Mouse (Mus musculus) left cerebral cortex, postnatal 36 days (tissue): Measurements from ENCODE around the gene Ptpru. TPM values are rescaled to one million over a fixed set of nuclear protein-coding genes. Genes with fewer than 3 reads are reported as not detected.

Source experiments
- DNase-seq, 2 experiments: peaks; one replicate each; pipeline ENCODE4 v3.0.0; 2021 to 2022; ENCODE audit warnings: low spot score in 2 of 2, mixed read lengths in 1 of 2
- intact Hi-C: fragments of 180-260 bp; cut with DNase I; formaldehyde crosslinking; loops from one replicate; pipeline ENCODE4 v1.15.1; 2025
- total RNA-seq, 2 experiments: library from RNA; stranded (reverse); gene quantifications; 2 replicates each; pipeline ENCODE4 v1.2.3; 2021

Ptpru gene
- 10 to 100 TPM; 44.6 to 57.4 TPM for total RNA-seq

- DNase-seq, result peak; percentile 89
- intact Hi-C loops, result loop anchor here (1.0 to 10.0 kb wide), 6 partner anchors 56 to 878 kb away; no protein-coding TSS in a partner anchor
Measured at GRCm38 (mm10) chr4:131837872-131838524, at the start of gene Ptpru. TSS of gene Ptpru (minus strand) at chr4:131838288.

GRCm38 (mm10) chr4:131885376-131885775, 47.3 kb upstream of the Ptpru start:
- intact Hi-C loops, result no loop called here

GRCm38 (mm10) chr4:131883571-131883970, 45.5 kb upstream of the Ptpru start:
- DNase-seq, result no peak
- intact Hi-C loops, result no loop called here

More at GRCm38 (mm10) chr4:131885376-131885775, 47.3 kb upstream of the Ptpru start:
- DNase-seq, result no peak

- intact Hi-C loops, result no loop called here
- DNase-seq, result no peak
Measured at GRCm38 (mm10) chr4:131881306-131881705, 43.2 kb upstream of the Ptpru start.

- intact Hi-C loops, result no loop called here
Measured at GRCm38 (mm10) chr4:131879692-131880091, 41.6 kb upstream of the Ptpru start.

GRCm38 (mm10) chr4:131876836-131877235, 38.7 kb upstream of the Ptpru start:
- intact Hi-C loops, result no loop called here
- no peak for DNase-seq

More at GRCm38 (mm10) chr4:131879692-131880091, 41.6 kb upstream of the Ptpru start:
- no peak for DNase-seq

- intact Hi-C loops, result no loop called here
- no peak for DNase-seq
Measured at GRCm38 (mm10) chr4:131875242-131875641, 37.2 kb upstream of the Ptpru start.

- intact Hi-C loops, result no loop called here
- no peak for DNase-seq
Measured at GRCm38 (mm10) chr4:131874567-131874966, 36.5 kb upstream of the Ptpru start.

- no peak for DNase-seq
- intact Hi-C loops, result no loop called here
Measured at GRCm38 (mm10) chr4:131874169-131874536, 36.1 kb upstream of the Ptpru start.

- DNase-seq, result peak; percentile 89 to 95
- intact Hi-C loops, result no loop called here
Measured at GRCm38 (mm10) chr4:131873293-131874168, 35.4 kb upstream of the Ptpru start, which contains the start of gene Srsf4. TSS of gene Srsf4 (plus strand) at chr4:131873617.

- intact Hi-C loops, result no loop called here
- DNase-seq, result no peak
Measured at GRCm38 (mm10) chr4:131872672-131873292, 34.7 kb upstream of the Ptpru start.

GRCm38 (mm10) chr4:131861341-131861739, 23.3 kb upstream of the Ptpru start:
- intact Hi-C loops, result loop anchor here (2.0 to 10.0 kb wide), 3 partner anchors 115 to 313 kb away; no protein-coding TSS in a partner anchor
- DNase-seq, result no peak

- intact Hi-C loops, result loop anchor here (2.0 to 10.0 kb wide), 3 partner anchors 116 to 314 kb away; no protein-coding TSS in a partner anchor
- peak; percentile 69 to 82 for DNase-seq
Measured at GRCm38 (mm10) chr4:131860492-131861340, 22.6 kb upstream of the Ptpru start.

- no peak for DNase-seq
- intact Hi-C loops, result loop anchor here (10.0 kb wide), 1 partner anchor 1880 kb away; no protein-coding TSS in a partner anchor
Measured at GRCm38 (mm10) chr4:131854950-131855349, 16.9 kb upstream of the Ptpru start.

GRCm38 (mm10) chr4:131849986-131850638, 12.0 kb upstream of the Ptpru start:
- intact Hi-C loops, result loop anchor here (10.0 kb wide), 2 partner anchors 955 to 1875 kb away; no protein-coding TSS in a partner anchor

GRCm38 (mm10) chr4:131848082-131848481, 10.0 kb upstream of the Ptpru start:
- intact Hi-C loops, result loop anchor here (10.0 kb wide), 1 partner anchor 953 kb away; no protein-coding TSS in a partner anchor
- DNase-seq, result no peak

More at GRCm38 (mm10) chr4:131849986-131850638, 12.0 kb upstream of the Ptpru start:
- peak; percentile 39 to 47 for DNase-seq

- intact Hi-C loops, result loop anchor here (10.0 kb wide), 1 partner anchor 951 kb away; no protein-coding TSS in a partner anchor
- DNase-seq, result no peak
Measured at GRCm38 (mm10) chr4:131845991-131846778, 8.1 kb upstream of the Ptpru start.
